Comparison of ENCODE assay signal across 16 mouse cellular contexts in genomic region chr15:96382223-96382622, GRCm38 (mm10).
DNase-seq lines count a peak whose midpoint lies in the region.
"Had no signal": no experiment of that assay in that cellular context is flagged by ENCODE, and none has a peak within 500 bp of the region (broad histone marks: within the 10 kb centered on the region; RNA-seq: fewer than 3 reads in every experiment).

No protein-coding gene starts in this region.

- peak; percentile 83 for DNase-seq in heart, adult 11 months
- no peak for DNase-seq in heart, adult 8-10 months (ENCODE audit: low spot score)
- peak; percentile 14 for DNase-seq in lung, postnatal 10 days
- no peak for DNase-seq in lung, postnatal 4 days
- no peak for DNase-seq in cerebellum, postnatal 14 days
- DNase-seq: adrenal gland, adult 8-10 months; adrenal gland, postnatal 14 days; adrenal gland, postnatal 36 days; B cell, adult 2 months; cerebellum, adult 11-12 months; cerebellum, adult 2 months; cerebellum, adult 9-10 months; cerebellum, postnatal 10 days; cerebellum, postnatal 36 days; embryo, embryonic 11 days; forebrain, postnatal 0 days had no signal

Comparison
In these comparisons a context has a peak if more than half of its experiments do, and no peak if none do; other contexts are left out.
1. DNase-seq: peak in heart, adult 11 months (single experiment) and lung, postnatal 10 days (single experiment); none in heart, adult 8-10 months (single experiment), lung, postnatal 4 days (0 of 2) and cerebellum, postnatal 14 days (0 of 2).